Mouse (Mus musculus) T-helper 1 cell (primary cell): ENCODE data around the gene Mterf4.
"Not testable (repeated sequence)": the region's sequence is repeated elsewhere in the genome, so short reads cannot be mapped to it uniquely, and the experiment has no call there.

Source experiments
- in situ Hi-C: fragments of 300-600 bp; cut with MboI, MseI; formaldehyde crosslinking; loops from one replicate; pipeline ENCODE4 v1.15.1; 2025; ENCODE audit warnings: high pct_unique_total_duplicates

Gene Mterf4

DNA sequence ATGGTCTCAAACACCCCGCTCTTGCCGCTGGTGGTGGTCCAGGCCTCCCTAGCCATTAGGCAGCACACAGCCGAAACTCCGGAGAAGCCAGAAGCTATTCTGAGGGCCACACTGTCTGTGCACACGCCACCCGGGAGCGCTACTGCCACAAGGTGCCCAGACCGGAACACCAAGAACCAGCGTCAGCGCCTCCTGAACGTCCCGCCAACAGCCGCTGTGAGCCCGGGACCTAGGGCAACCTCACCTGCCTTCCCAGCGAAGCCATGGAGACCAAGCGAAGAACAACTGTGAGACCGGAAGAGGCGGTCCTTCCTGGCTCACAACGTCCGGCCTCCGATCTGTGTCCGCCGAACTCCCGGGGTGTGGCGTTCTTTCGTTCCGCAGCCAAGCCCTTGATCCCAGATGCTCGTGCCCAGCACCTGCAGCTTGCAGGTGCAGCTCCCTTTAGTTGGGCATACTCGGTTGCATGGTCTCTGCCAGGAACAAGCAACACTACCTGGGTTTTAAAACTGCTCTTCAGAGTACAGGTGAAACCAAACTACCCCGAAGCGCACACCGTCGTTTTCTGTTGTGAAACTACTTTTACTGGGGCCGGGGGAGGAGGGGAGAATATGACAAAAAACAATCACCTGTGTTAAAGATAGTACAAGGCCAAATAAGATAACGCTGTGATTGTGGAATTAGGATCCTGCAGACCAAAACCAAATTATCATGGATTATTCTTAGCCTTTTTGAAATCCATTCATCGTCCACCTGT lies at the start of gene Mterf4:
Gene Mterf4, minus strand, starts transcription at position 335 of the 757 bp plus-strand sequence.
- in situ Hi-C loops, result no loop called here

GRCm38 (mm10) chr1:93352724-93353123 lies 47.0 kb upstream of the Mterf4 start:
- in situ Hi-C loops, result no loop called here

GRCm38 (mm10) chr1:93349701-93350100 lies 44.0 kb upstream of the Mterf4 start:
- in situ Hi-C loops, result no loop called here

GRCm38 (mm10) chr1:93347176-93347575 lies 41.5 kb upstream of the Mterf4 start:
- in situ Hi-C loops, result no loop called here

GRCm38 (mm10) chr1:93343504-93344047 lies 37.9 kb upstream of the Mterf4 start:
- in situ Hi-C loops, result no loop called here

GRCm38 (mm10) chr1:93342648-93343503 lies 37.2 kb upstream of the Mterf4 start, which contains the start of the genes Ppp1r7 and Pask:
Gene Ppp1r7 (plus strand): TSS chr1:93342854.
Gene Pask (minus strand): TSS chr1:93343482.
- in situ Hi-C loops, result no loop called here

DNA sequence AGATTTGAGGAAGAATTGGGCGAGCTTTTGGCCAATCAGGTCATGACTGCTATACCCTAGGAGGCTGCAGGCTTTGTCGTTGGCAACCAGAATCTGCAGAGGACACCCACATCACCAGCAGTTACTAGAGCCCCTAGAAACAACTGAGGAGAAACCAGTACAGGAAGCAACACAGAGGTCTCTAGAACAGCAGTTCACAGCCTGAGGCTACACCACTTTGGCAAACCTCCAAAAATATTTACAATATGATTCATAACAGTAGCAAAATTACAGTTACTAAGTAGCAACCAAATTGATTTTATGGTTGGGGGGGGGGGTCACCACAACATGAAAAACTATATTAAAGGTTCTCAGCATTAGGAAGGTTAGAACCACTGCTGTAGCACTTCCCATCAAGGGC lies 28.9 kb upstream of the Mterf4 start:
- in situ Hi-C loops, result no loop called here

DNA sequence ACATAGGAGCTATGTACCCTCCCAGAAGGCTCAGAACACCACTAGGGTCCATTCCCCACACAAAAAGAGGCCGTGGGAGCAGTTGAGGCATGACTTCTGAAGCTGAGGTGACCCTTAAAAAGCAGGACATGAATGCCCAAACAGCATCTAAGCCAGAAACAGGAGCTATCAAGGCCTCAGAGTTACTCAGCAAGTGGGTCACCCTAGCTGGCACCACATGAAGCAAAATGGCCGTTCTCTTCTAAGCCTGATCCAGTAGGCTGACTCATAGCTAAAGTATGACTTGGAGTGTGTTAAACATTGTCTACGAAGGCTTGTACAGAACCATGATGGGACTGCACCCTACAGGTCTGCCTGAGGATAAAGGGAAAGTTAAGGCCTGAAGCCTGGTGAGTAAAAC lies 20.7 kb upstream of the Mterf4 start:
- in situ Hi-C loops, result no loop called here

- in situ Hi-C loops, result no loop called here
Measured at GRCm38 (mm10) chr1:93323973-93324372, 18.3 kb upstream of the Mterf4 start.

DNA sequence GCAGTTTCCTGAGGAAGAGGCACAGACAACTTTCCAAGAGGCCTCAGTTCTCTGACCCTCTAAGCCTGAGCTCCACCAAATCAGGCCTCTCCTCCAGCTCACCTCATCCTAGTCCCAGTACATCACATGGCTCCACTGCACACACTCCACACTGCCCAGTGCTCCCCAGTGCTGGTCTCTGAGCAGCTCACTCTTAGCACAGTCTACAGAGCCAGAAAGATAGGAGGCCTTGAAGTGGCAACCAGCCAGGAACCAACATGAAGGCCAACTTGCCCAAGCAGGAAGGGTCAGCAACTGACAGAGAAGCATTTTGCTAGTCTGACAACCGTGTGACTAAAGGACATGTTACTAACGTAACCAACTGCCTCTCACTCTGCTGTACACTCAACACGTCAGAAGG lies 5.1 kb downstream of the Mterf4 start:
- in situ Hi-C loops, result no loop called here

DNA sequence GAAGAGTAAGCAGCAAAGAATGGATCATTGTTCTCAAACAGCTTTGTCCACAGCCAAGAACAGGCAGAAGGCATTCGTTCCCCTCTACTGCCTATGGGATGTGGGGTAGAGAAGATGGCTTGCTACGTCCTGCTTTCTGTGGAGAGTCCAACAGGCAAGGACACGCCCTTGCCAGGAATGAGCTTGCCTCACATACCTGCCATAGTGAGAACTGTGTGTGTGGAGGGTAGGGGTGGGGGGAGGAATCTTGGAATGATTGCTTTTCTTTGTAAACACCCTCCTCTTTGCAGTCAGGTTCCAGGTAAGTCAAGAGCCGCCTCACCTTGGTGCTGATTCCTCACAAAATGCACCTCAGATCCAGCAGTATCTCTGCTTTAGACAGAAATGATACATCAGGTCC lies 5.9 kb downstream of the Mterf4 start:
- in situ Hi-C loops, result no loop called here

- in situ Hi-C loops, result not testable (repeated sequence)
Measured at GRCm38 (mm10) chr1:93294491-93294890, 11.2 kb downstream of the Mterf4 start.

DNA sequence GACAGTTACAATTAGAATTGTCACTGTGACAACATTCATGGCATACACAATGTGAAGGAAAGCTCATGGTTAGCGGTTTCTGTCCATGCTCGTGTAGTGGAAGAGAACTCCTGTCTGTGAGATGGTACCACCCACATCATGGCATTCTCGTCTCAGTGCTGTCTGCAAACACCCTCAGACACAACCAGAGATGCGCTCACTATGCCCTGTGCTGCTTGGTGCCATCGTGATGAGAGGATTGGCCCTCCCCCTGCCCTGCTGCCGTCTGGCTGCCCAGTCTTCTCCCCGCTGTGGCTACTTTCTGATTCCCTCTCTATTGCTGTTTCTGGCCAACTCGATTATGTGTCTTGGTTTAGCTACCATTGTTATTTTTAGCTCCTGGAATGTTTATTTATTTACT lies 13.7 kb downstream of the Mterf4 start:
- in situ Hi-C loops, result no loop called here

GRCm38 (mm10) chr1:93291591-93291990 lies 14.1 kb downstream of the Mterf4 start:
- in situ Hi-C loops, result no loop called here

DNA sequence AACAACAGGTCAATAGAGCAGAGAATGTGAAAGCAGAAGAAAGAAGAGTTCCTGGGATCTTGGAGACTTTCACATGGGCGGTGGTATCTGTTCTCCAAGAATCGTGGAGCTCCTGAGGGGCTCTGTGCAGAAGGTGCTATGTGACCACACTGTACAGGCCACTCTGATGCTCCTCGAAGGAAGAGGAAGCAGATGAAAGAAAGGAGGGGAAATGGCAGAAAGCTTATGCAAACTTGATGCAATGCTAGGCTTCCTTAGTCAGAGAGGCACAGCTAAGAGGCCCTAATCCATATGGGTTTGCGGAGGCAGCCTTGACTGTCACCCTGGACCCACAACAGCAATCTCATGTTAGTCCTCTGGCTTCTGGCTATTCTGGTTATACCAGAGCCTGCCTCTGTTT lies 14.8 kb downstream of the Mterf4 start:
- in situ Hi-C loops, result no loop called here

DNA sequence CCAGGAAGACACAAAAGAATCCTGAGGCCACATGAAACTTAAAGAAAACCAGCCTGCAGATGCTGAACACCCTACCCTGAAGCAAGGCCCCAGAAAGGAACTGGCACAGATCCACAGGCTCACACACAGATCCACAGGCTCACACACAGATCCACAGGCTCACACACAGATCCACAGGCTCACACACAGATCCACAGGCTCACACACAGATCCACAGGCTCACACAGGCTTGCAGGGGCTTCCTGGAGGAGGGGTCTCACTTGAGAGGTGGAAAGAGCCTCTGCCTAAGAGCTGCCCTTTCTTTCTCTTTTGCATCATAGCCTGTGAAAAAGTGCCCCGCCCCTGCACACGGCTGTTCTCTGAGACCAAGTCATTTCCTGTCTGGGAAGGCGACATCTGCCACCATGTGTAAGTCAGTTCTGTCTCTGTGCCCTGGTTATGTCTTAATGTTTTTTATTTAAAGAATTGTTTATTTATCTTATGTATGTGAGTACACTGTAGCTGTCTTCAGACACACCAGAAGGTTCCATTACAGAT lies 16.0 kb downstream of the Mterf4 start:
- in situ Hi-C loops, result no loop called here

- in situ Hi-C loops, result no loop called here
Measured at GRCm38 (mm10) chr1:93277041-93277440, 28.7 kb downstream of the Mterf4 start.

- in situ Hi-C loops, result no loop called here
Measured at GRCm38 (mm10) chr1:93275561-93275960, 30.2 kb downstream of the Mterf4 start.

DNA sequence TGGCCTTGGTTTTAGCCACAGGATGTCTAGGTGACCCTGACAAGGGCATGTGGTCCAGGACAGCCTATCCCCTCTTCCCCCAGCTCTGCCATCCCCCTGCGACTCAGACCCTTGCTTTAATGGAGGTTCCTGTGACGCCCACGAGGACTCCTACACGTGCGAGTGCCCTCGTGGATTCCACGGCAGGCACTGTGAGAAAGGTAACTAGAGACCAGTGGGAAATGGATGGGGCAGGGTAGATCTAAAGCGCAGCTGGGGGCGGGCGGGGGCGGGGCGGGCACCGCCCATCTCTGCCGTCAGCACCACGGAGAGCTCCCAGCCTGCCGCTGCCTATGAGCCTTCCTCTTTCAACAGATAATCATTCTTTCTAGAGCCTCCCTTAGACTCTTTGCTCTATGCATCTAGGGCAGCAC lies 33.3 kb downstream of the Mterf4 start:
- in situ Hi-C loops, result no loop called here

- in situ Hi-C loops, result no loop called here
Measured at GRCm38 (mm10) chr1:93271751-93272150, 34.0 kb downstream of the Mterf4 start.

GRCm38 (mm10) chr1:93270516-93271240 lies 35.0 kb downstream of the Mterf4 start:
- in situ Hi-C loops, result no loop called here
